Mouse (Mus musculus) forebrain, embryonic 10.5 days (tissue): ENCODE results near the gene Hacd1. TPM values are rescaled to one million over a fixed set of nuclear protein-coding genes. Genes with fewer than 3 reads are reported as not detected.

ENCODE experiments used
- polyA plus RNA-seq: library from polyadenylated mRNA; unstranded; fragments of >200 nt; fragmentation: Nextera tagmentation; extraction: Ambion mirVana; gene quantifications from 2 replicates; pipeline ENCODE4 v1.2.1, GENCODE M21; 2016

The Hacd1 gene
- polyA plus RNA-seq, 1 experiment from 2014 or later, result 41.4 TPM

Other genes with a start within 250 kb of the Hacd1 start
- gene Stam, start 18.0 kb upstream of the Hacd1 start, polyA plus RNA-seq, result 82.0 and 88.9 TPM in 2 replicates
- 0.04 TPM in 1 of 2 replicates, not detected in the other for gene Tmem236, start 118.4 kb upstream of the Hacd1 start, polyA plus RNA-seq
- gene Mrc1, start 173.3 kb upstream of the Hacd1 start, polyA plus RNA-seq, result 1.4 and 1.7 TPM in 2 replicates